Mouse (Mus musculus) hindbrain, embryonic 10.5 days (tissue): ENCODE data around the gene Eif2s1. TPM values are rescaled to one million over a fixed set of nuclear protein-coding genes. Genes with fewer than 3 reads are reported as not detected.

ENCODE experiments used
- DNase-seq: peaks from one replicate; pipeline ENCODE4 v3.0.0-alpha.2; 2017; ENCODE audit warnings: low spot score
- H3K27ac ChIP-seq: fragments of 300-500 bp; sonication (generic); 2 replicates; pipeline ENCODE4 v1.5.1; 2016; ENCODE audit warnings: mild to moderate bottlenecking, moderate library complexity
- H3K27me3 ChIP-seq: fragments of 300-500 bp; sonication (generic); 2 replicates; pipeline ENCODE4 v1.6.1; 2016; ENCODE audit warnings: mild to moderate bottlenecking; ENCODE audit not compliant: poor library complexity, insufficient read depth, severe bottlenecking
- H3K36me3 ChIP-seq: fragments of 300-500 bp; sonication (generic); 2 replicates; pipeline ENCODE4 v1.6.1; 2016; ENCODE audit warnings: mild to moderate bottlenecking, moderate library complexity
- H3K4me1 ChIP-seq: fragments of 300-500 bp; sonication (generic); replicated peaks from 2 replicates; pipeline ENCODE4 v1.6.1; 2016; ENCODE audit warnings: mild to moderate bottlenecking
- H3K4me3 ChIP-seq: fragments of 300-500 bp; sonication (generic); 2 replicates; pipeline ENCODE4 v1.5.1; 2016; ENCODE audit warnings: mild to moderate bottlenecking, moderate library complexity
- H3K9me3 ChIP-seq: fragments of 300-500 bp; sonication (generic); 2 replicates; pipeline ENCODE4 v1.6.1; 2016; ENCODE audit warnings: mild to moderate bottlenecking, moderate library complexity
- WGBS: fragments of 180-500 bp; shearing (Covaris S2); methylation state at CpG from one replicate; pipeline ENCODE4 v1.1.7; 2016; 5-methylcytosine and 5-hydroxymethylcytosine counted together
- polyA plus RNA-seq: library from polyadenylated mRNA; unstranded; fragments of >200 nt; fragmentation: Nextera tagmentation; extraction: Ambion mirVana; gene quantifications from 2 replicates; pipeline ENCODE4 v1.2.1, GENCODE M21; 2016

Gene Eif2s1
- polyA plus RNA-seq: 217 and 297 TPM in 2 replicates

DNA sequence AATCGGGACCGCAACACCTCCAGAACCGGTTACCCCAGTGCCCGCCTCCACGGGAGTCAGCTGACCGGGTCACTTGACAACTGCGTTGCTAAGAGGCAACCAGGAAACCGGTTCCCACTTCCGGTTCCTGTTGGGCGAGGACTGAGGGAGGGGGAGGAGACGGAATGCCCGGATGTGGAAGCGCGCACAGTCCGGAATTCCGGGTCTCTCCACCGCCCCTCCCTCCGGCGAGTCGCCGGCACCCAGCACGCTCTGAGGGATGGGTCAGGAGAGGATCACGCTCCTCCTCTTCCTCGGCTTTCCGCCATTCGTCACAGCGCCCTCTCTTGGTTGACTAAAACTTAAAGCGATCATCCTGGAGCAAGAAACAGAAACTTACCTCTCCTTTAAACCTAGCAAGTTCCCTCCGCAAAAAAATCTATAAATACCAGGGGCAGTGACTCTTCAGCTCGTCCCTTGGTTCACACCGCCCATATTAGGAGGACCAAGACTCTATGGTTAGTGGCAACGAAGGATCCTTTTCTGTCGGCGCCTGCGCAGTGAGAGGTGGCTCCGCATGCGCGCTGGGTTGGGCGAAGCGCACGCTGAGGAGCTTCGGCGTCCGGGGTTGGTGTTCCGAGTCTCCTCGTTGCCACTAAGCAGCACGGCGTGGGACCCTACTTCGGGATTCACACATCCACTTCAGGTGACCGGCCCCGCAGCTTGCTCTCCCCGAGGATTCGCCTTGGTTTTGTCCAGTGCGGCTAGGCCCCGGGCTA, at the start of gene Eif2s1, which contains the start of gene Atp6v1d:
Gene Eif2s1, plus strand, starts transcription at position 324 of the 758 bp plus-strand sequence.
Gene Atp6v1d, minus strand, starts transcription at position 143 of the 758 bp plus-strand sequence.
- under 1% methylated on average over 55 of the region's 55 CpGs for WGBS
- H3K4me3 ChIP-seq: peak within 1 kb of the TSS; percentile 86
- no peaks in the 10 kb centered on the region for H3K27me3 ChIP-seq
- H3K36me3 ChIP-seq: peaks cover 20% of the 10 kb centered on the region
- peaks cover 30% of the 10 kb centered on the region for H3K4me1 ChIP-seq
- peak within 1 kb of the TSS; percentile 94 for H3K27ac ChIP-seq
- no peaks in the 10 kb centered on the region for H3K9me3 ChIP-seq
- DNase-seq: peak; percentile 99

DNA sequence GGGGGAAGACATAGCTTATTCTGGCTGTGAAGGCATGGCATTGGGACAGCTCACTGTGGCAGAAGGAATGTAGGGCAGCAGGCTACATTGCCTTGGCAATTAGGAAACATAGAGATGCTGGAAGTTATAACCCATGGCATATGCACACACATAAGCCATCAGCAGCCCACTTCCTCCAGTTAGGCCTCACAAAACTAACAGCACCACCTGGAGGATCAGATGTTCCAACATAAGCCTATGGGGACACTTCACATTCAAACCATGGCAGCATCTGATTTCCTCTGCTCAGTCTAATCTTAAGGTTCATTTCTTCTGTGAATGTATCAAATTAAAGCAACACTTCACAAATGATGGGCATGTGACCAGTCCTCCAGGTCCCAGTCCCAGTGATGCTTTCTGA, 47.2 kb upstream of the Eif2s1 start:
- H3K27me3 ChIP-seq: no peaks in the 10 kb centered on the region
- no peak overlapping the region for H3K4me3 ChIP-seq
- no peak overlapping the region for H3K27ac ChIP-seq
- no peaks in the 10 kb centered on the region for H3K9me3 ChIP-seq
- no peak for DNase-seq
- H3K36me3 ChIP-seq: peaks cover 19% of the 10 kb centered on the region
- no peaks in the 10 kb centered on the region for H3K4me1 ChIP-seq

DNA sequence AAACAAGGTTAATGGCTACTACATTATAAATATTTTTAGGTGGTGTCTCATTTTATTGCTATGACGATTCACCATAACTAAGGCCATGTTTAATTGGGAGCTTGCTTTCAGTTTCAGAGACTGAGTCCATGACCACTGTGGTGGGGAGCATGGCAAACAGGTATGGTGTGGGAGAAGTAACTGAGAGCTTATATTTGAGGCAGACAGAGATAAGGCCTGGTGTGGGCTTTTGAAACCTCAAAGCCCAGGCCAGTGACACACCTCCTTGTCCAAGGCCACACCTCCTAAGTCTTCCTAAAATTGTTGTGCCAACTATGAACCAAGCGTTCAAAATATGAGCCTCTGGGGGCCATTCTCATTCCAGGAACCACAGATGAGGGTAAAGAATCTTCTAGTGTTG, 27.1 kb upstream of the Eif2s1 start:
- peaks cover 75% of the 10 kb centered on the region for H3K36me3 ChIP-seq

GRCm38 (mm10) chr12:78839906-78840305, 21.7 kb upstream of the Eif2s1 start:
- DNase-seq: no peak
- Histone ChIP-seq H3K9me3 (no peaks in the 10 kb centered on the region), H3K36me3 (peaks cover 93% of the 10 kb centered on the region), H3K4me3 (no peak overlapping the region), H3K27ac (no peak overlapping the region), H3K4me1 (no peaks in the 10 kb centered on the region), H3K27me3 (no peaks in the 10 kb centered on the region)
- 91% methylated on average over 4 of the region's 4 CpGs for WGBS

More for the DNA sequence above, 27.1 kb upstream of the Eif2s1 start:
- 92% methylated on average over 2 of the region's 2 CpGs for WGBS
- no peak for DNase-seq
- Histone ChIP-seq H3K4me3 (no peak overlapping the region), H3K9me3 (no peaks in the 10 kb centered on the region), H3K4me1 (no peaks in the 10 kb centered on the region), H3K27me3 (no peaks in the 10 kb centered on the region), H3K27ac (no peak overlapping the region)

- DNase-seq: no peak
- Histone ChIP-seq H3K27ac (no peak overlapping the region), H3K27me3 (no peaks in the 10 kb centered on the region), H3K4me3 (no peak overlapping the region), H3K9me3 (no peaks in the 10 kb centered on the region), H3K36me3 (peaks cover 94% of the 10 kb centered on the region), H3K4me1 (no peaks in the 10 kb centered on the region)
- WGBS: 91% methylated on average over 1 of the region's 1 CpGs
Measured at GRCm38 (mm10) chr12:78842429-78842828, 19.2 kb upstream of the Eif2s1 start.

GRCm38 (mm10) chr12:78848246-78848645, 13.4 kb upstream of the Eif2s1 start:
- Histone ChIP-seq H3K36me3 (peaks cover 75% of the 10 kb centered on the region), H3K4me3 (no peak overlapping the region)
- WGBS: 89% methylated on average over 4 of the region's 4 CpGs

GRCm38 (mm10) chr12:78860921-78861495, 611 bp upstream of the Eif2s1 start:
- H3K27ac ChIP-seq: peak overlapping the region; percentile 94
- DNase-seq: no peak
- H3K27me3 ChIP-seq: no peaks in the 10 kb centered on the region
- peak overlapping the region; percentile 86 for H3K4me3 ChIP-seq
- H3K9me3 ChIP-seq: no peaks in the 10 kb centered on the region
- peaks cover 24% of the 10 kb centered on the region for H3K36me3 ChIP-seq
- WGBS: 1% methylated on average over 30 of the region's 30 CpGs
- H3K4me1 ChIP-seq: peaks cover 30% of the 10 kb centered on the region

More at GRCm38 (mm10) chr12:78848246-78848645, 13.4 kb upstream of the Eif2s1 start:
- Histone ChIP-seq H3K4me1 (no peaks in the 10 kb centered on the region), H3K27me3 (no peaks in the 10 kb centered on the region), H3K27ac (no peak overlapping the region), H3K9me3 (no peaks in the 10 kb centered on the region)
- no peak for DNase-seq

GRCm38 (mm10) chr12:78862254-78862730, 673 bp downstream of the Eif2s1 start:
- no peaks in the 10 kb centered on the region for H3K9me3 ChIP-seq
- H3K4me3 ChIP-seq: peak overlapping the region; percentile 86
- H3K27me3 ChIP-seq: no peaks in the 10 kb centered on the region
- no peak for DNase-seq
- H3K27ac ChIP-seq: peak overlapping the region; percentile 94
- H3K4me1 ChIP-seq: peaks cover 30% of the 10 kb centered on the region
- WGBS: under 1% methylated on average over 22 of the region's 22 CpGs
- peaks cover 26% of the 10 kb centered on the region for H3K36me3 ChIP-seq

GRCm38 (mm10) chr12:78865434-78865833, 3.8 kb downstream of the Eif2s1 start:
- DNase-seq: no peak
- no peak overlapping the region for H3K4me3 ChIP-seq
- peaks cover 57% of the 10 kb centered on the region for H3K36me3 ChIP-seq

GRCm38 (mm10) chr12:78868115-78868514, 6.5 kb downstream of the Eif2s1 start:
- 93% methylated on average over 1 of the region's 1 CpGs for WGBS

More at GRCm38 (mm10) chr12:78865434-78865833, 3.8 kb downstream of the Eif2s1 start:
- H3K4me1 ChIP-seq: peaks cover 18% of the 10 kb centered on the region
- 89% methylated on average over 1 of the region's 1 CpGs for WGBS
- H3K27me3 ChIP-seq: no peaks in the 10 kb centered on the region
- no peak overlapping the region for H3K27ac ChIP-seq
- H3K9me3 ChIP-seq: no peaks in the 10 kb centered on the region

GRCm38 (mm10) chr12:78874581-78874980, 13.0 kb downstream of the Eif2s1 start:
- H3K4me3 ChIP-seq: no peak overlapping the region
- no peak for DNase-seq
- no peaks in the 10 kb centered on the region for H3K4me1 ChIP-seq
- no peak overlapping the region for H3K27ac ChIP-seq
- H3K9me3 ChIP-seq: no peaks in the 10 kb centered on the region
- peaks cover 99% of the 10 kb centered on the region for H3K36me3 ChIP-seq
- H3K27me3 ChIP-seq: no peaks in the 10 kb centered on the region
- WGBS: 97% methylated on average over 3 of the region's 3 CpGs

More at GRCm38 (mm10) chr12:78868115-78868514, 6.5 kb downstream of the Eif2s1 start:
- no peaks in the 10 kb centered on the region for H3K27me3 ChIP-seq
- H3K4me1 ChIP-seq: peaks cover 9% of the 10 kb centered on the region
- no peak overlapping the region for H3K27ac ChIP-seq
- H3K9me3 ChIP-seq: no peaks in the 10 kb centered on the region
- no peak overlapping the region for H3K4me3 ChIP-seq
- peaks cover 83% of the 10 kb centered on the region for H3K36me3 ChIP-seq
- no peak for DNase-seq

- H3K27me3 ChIP-seq: no peaks in the 10 kb centered on the region
- H3K4me1 ChIP-seq: no peaks in the 10 kb centered on the region
- DNase-seq: no peak
- 76% methylated on average over 1 of the region's 1 CpGs for WGBS
- H3K9me3 ChIP-seq: peaks cover 5% of the 10 kb centered on the region; the same call in 1 of the 2 replicates
- H3K36me3 ChIP-seq: peaks cover 37% of the 10 kb centered on the region
- no peak overlapping the region for H3K27ac ChIP-seq
- H3K4me3 ChIP-seq: no peak overlapping the region
Measured at GRCm38 (mm10) chr12:78890062-78890461, 28.4 kb downstream of the Eif2s1 start.

GRCm38 (mm10) chr12:78891149-78891548, 29.5 kb downstream of the Eif2s1 start:
- 89% methylated on average over 2 of the region's 2 CpGs for WGBS
- Histone ChIP-seq H3K4me3 (no peak overlapping the region), H3K9me3 (peaks cover 5% of the 10 kb centered on the region; the same call in 1 of the 2 replicates), H3K36me3 (peaks cover 26% of the 10 kb centered on the region), H3K27me3 (no peaks in the 10 kb centered on the region), H3K4me1 (no peaks in the 10 kb centered on the region), H3K27ac (no peak overlapping the region)
- DNase-seq: no peak
